Mouse (Mus musculus): ENCODE measurements around the gene Cep104. TPM values are rescaled to one million over a fixed set of nuclear protein-coding genes. Genes with fewer than 3 reads are reported as not detected.

The Cep104 gene
- polyA plus RNA-seq, 1 experiment from 2014 or later = 14.1 TPM

- ATAC-seq (ENCODE audit: insufficient read depth, low FRiP score, low read depth) = no peak
- H3K27me3 ChIP-seq (replicated peaks) = no peaks in the 10 kb centered on the region
- no peak overlapping the region for H3K4me3 ChIP-seq (replicated peaks)
- 90% methylated on average over 5 of the region's 5 CpGs for WGBS
- no peaks in the 10 kb centered on the region for H3K4me1 ChIP-seq
- no peaks in the 10 kb centered on the region for H3K9me3 ChIP-seq
- H3K36me3 ChIP-seq = peaks cover 21% of the 10 kb centered on the region
- no peak overlapping the region for H3K4me2 ChIP-seq
- no peak overlapping the region for H3K9ac ChIP-seq
- no peak overlapping the region for H3K27ac ChIP-seq
These were observed 30.5 kb downstream of the Cep104 start for GRCm38 (mm10) chr4:154005488-154005887.

DNA sequence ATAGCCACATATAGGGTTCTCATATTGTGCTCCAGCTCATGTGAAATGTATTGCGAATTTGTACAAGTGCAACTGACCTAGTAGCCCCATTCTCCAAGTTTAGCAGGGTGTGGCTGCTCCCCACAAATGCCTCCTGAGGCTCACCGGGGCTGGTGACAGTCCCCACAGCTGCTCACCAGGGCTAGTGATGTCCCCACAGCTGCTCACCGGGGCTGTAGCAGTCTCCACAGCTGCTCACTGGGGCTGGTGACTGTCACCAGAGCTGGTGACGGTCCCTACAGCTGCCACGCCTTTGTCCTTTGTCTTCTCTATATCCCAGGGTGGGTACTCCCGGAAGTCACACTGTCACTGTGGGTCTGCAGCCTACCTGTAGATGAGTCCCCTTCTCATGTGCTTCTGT is 31.3 kb downstream of the Cep104 start:
- 88% methylated on average over 6 of the region's 6 CpGs for WGBS
- no peak for ATAC-seq (ENCODE audit: insufficient read depth, low FRiP score, low read depth)
- H3K36me3 ChIP-seq = peaks cover 21% of the 10 kb centered on the region

DNA sequence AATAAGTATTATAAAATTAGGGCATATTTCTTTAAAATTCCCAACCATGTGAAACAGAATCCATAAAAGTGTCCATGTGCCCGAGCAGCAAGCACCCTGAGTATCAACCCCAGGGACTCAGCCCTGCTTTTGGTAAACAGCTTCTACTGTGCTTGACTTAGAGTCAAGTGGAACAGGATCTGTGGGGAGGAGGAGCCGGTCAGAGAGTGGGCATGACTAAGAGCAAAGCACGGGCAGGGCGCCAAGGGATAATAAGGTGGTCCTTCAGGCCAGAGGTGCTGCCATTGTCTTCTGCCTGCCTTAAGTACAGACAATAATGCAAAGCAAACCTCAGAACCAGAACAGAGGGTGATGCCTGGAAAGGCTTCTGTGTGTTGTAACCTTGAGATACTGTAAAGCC is 32.8 kb downstream of the Cep104 start:
- 76% methylated on average over 4 of the region's 4 CpGs for WGBS
- ATAC-seq (ENCODE audit: insufficient read depth, low FRiP score, low read depth) = no peak
- no peak overlapping the region for H3K4me2 ChIP-seq

More for the DNA sequence above, 31.3 kb downstream of the Cep104 start:
- Histone ChIP-seq H3K4me3 (replicated peaks) (no peak overlapping the region), H3K9ac (no peak overlapping the region), H3K4me1 (peaks cover 2% of the 10 kb centered on the region; the same call in 1 of the 2 replicates), H3K4me2 (no peak overlapping the region), H3K9me3 (no peaks in the 10 kb centered on the region), H3K27ac (no peak overlapping the region), H3K27me3 (replicated peaks) (no peaks in the 10 kb centered on the region)

GRCm38 (mm10) chr4:154010907-154011645 is 36.1 kb downstream of the Cep104 start:
- H3K36me3 ChIP-seq = peaks cover 13% of the 10 kb centered on the region
- peak; percentile 54 for ATAC-seq (ENCODE audit: insufficient read depth, low FRiP score, low read depth)
- WGBS = 25% methylated on average over 13 of the region's 13 CpGs
- peak overlapping the region; percentile 98 for H3K4me3 ChIP-seq (replicated peaks)
- peak overlapping the region; percentile 97; the same call in 1 of the 2 replicates for H3K9ac ChIP-seq
- peaks cover 19% of the 10 kb centered on the region for H3K4me1 ChIP-seq
- H3K4me2 ChIP-seq = peak overlapping the region; percentile 91
- no peak overlapping the region for H3K27ac ChIP-seq
- no peaks in the 10 kb centered on the region for H3K27me3 ChIP-seq (replicated peaks)
- no peaks in the 10 kb centered on the region for H3K9me3 ChIP-seq

More for the DNA sequence above, 32.8 kb downstream of the Cep104 start:
- no peak overlapping the region for H3K4me3 ChIP-seq (replicated peaks)
- peaks cover 13% of the 10 kb centered on the region; the same call in 1 of the 2 replicates for H3K36me3 ChIP-seq
- H3K9ac ChIP-seq = no peak overlapping the region
- no peaks in the 10 kb centered on the region for H3K27me3 ChIP-seq (replicated peaks)
- peaks cover 6% of the 10 kb centered on the region for H3K4me1 ChIP-seq
- no peaks in the 10 kb centered on the region for H3K9me3 ChIP-seq
- no peak overlapping the region for H3K27ac ChIP-seq

GRCm38 (mm10) chr4:154011646-154012089 is 36.7 kb downstream of the Cep104 start, which contains the start of gene Lrrc47:
TSS of gene Lrrc47 (plus strand) at chr4:154011731.
- ATAC-seq (ENCODE audit: insufficient read depth, low FRiP score, low read depth) = peak; percentile 95
- Histone ChIP-seq H3K4me2 (peak within 1 kb of the TSS; percentile 91), H3K27ac (peak within 1 kb of the TSS; percentile 40; the same call in 1 of the 2 replicates), H3K9ac (peak within 1 kb of the TSS; percentile 97), H3K9me3 (no peaks in the 10 kb centered on the region), H3K27me3 (replicated peaks) (no peaks in the 10 kb centered on the region), H3K36me3 (peaks cover 16% of the 10 kb centered on the region), H3K4me1 (peaks cover 19% of the 10 kb centered on the region), H3K4me3 (replicated peaks) (peak within 1 kb of the TSS; percentile 98)
- WGBS = under 1% methylated on average over 56 of the region's 59 CpGs

GRCm38 (mm10) chr4:154012132-154012882 is 37.3 kb downstream of the Cep104 start:
- ATAC-seq (ENCODE audit: insufficient read depth, low FRiP score, low read depth) = no peak

GRCm38 (mm10) chr4:154015476-154015875 is 40.5 kb downstream of the Cep104 start:
- Histone ChIP-seq H3K9ac (no peak overlapping the region), H3K36me3 (peaks cover 39% of the 10 kb centered on the region), H3K4me3 (replicated peaks) (no peak overlapping the region), H3K4me1 (peaks cover 19% of the 10 kb centered on the region), H3K27ac (no peak overlapping the region), H3K27me3 (replicated peaks) (no peaks in the 10 kb centered on the region), H3K9me3 (no peaks in the 10 kb centered on the region), H3K4me2 (no peak overlapping the region)
- ATAC-seq (ENCODE audit: insufficient read depth, low FRiP score, low read depth) = no peak
- 91% methylated on average over 11 of the region's 11 CpGs for WGBS

More at GRCm38 (mm10) chr4:154012132-154012882, 37.3 kb downstream of the Cep104 start:
- Histone ChIP-seq H3K27me3 (replicated peaks) (no peaks in the 10 kb centered on the region), H3K4me3 (replicated peaks) (peak overlapping the region; percentile 98), H3K9ac (peak overlapping the region; percentile 97), H3K4me1 (peaks cover 19% of the 10 kb centered on the region), H3K27ac (peak overlapping the region; percentile 40; the same call in 1 of the 2 replicates), H3K9me3 (no peaks in the 10 kb centered on the region), H3K4me2 (peak overlapping the region; percentile 91), H3K36me3 (peaks cover 19% of the 10 kb centered on the region)
- 1% methylated on average over 55 of the region's 55 CpGs for WGBS

GRCm38 (mm10) chr4:154019571-154019970 is 44.6 kb downstream of the Cep104 start:
- 61% methylated on average over 7 of the region's 7 CpGs for WGBS
- Histone ChIP-seq H3K4me3 (replicated peaks) (no peak overlapping the region), H3K36me3 (peaks cover 49% of the 10 kb centered on the region), H3K4me1 (peaks cover 20% of the 10 kb centered on the region), H3K9ac (no peak overlapping the region), H3K27me3 (replicated peaks) (no peaks in the 10 kb centered on the region), H3K9me3 (no peaks in the 10 kb centered on the region), H3K4me2 (no peak overlapping the region), H3K27ac (no peak overlapping the region)
- ATAC-seq (ENCODE audit: insufficient read depth, low FRiP score, low read depth) = no peak

- no peak overlapping the region for H3K4me3 ChIP-seq (replicated peaks)
- H3K4me2 ChIP-seq = no peak overlapping the region
- no peak overlapping the region for H3K9ac ChIP-seq
- H3K9me3 ChIP-seq = no peaks in the 10 kb centered on the region
- H3K27ac ChIP-seq = no peak overlapping the region; the same call in 1 of the 2 replicates
- ATAC-seq (ENCODE audit: insufficient read depth, low FRiP score, low read depth) = no peak
- H3K36me3 ChIP-seq = peaks cover 37% of the 10 kb centered on the region
- no peaks in the 10 kb centered on the region for H3K27me3 ChIP-seq (replicated peaks)
- 88% methylated on average over 9 of the region's 9 CpGs for WGBS
- H3K4me1 ChIP-seq = peaks cover 35% of the 10 kb centered on the region
These were observed 46.4 kb downstream of the Cep104 start for GRCm38 (mm10) chr4:154021432-154021831.

DNA sequence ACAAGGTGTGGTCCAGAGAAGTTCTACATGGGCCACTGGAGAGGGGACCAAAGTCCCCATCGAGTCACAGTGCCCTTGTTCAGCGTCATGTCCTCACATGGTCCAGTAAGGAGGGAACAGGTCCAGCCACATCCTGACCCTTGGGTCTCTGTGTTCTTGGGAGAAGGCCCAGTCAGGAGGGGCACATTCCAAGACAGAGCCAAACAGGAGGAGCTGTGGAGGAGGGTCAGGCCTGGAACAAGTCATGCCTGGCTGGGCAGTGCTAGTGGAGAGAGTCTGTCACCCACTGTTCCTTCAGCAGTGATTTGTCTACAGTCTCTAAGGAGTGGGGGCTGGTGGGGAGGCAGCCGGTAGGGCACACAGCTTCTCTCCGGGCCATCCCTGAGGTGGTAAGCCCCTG is 47.4 kb downstream of the Cep104 start:
- ATAC-seq (ENCODE audit: insufficient read depth, low FRiP score, low read depth) = no peak
- 82% methylated on average over 4 of the region's 4 CpGs for WGBS
- no peak overlapping the region for H3K4me3 ChIP-seq (replicated peaks)
- no peaks in the 10 kb centered on the region for H3K9me3 ChIP-seq
- H3K4me1 ChIP-seq = peaks cover 37% of the 10 kb centered on the region
- no peak overlapping the region for H3K4me2 ChIP-seq
- no peak overlapping the region for H3K9ac ChIP-seq
- peak overlapping the region; percentile 31; the same call in 1 of the 2 replicates for H3K27ac ChIP-seq
- H3K27me3 ChIP-seq (replicated peaks) = no peaks in the 10 kb centered on the region
- peaks cover 29% of the 10 kb centered on the region for H3K36me3 ChIP-seq

GRCm38 (mm10) chr4:154022844-154023243 is 47.9 kb downstream of the Cep104 start:
- Histone ChIP-seq H3K27me3 (replicated peaks) (no peaks in the 10 kb centered on the region), H3K4me3 (replicated peaks) (no peak overlapping the region), H3K27ac (peak overlapping the region; percentile 31; the same call in 1 of the 2 replicates), H3K4me1 (peaks cover 37% of the 10 kb centered on the region), H3K9me3 (no peaks in the 10 kb centered on the region), H3K36me3 (peaks cover 27% of the 10 kb centered on the region), H3K9ac (no peak overlapping the region), H3K4me2 (0 out of 2 replicates have a peak overlapping the region, but pooled peaks have one; percentile 3)
- 32% methylated on average over 4 of the region's 4 CpGs for WGBS
- ATAC-seq (ENCODE audit: insufficient read depth, low FRiP score, low read depth) = no peak

Measured in stomach, embryonic 15.5 days (tissue).